Mouse (Mus musculus): Measurements from ENCODE around the gene Tmem189.

Gene Tmem189

DNA sequence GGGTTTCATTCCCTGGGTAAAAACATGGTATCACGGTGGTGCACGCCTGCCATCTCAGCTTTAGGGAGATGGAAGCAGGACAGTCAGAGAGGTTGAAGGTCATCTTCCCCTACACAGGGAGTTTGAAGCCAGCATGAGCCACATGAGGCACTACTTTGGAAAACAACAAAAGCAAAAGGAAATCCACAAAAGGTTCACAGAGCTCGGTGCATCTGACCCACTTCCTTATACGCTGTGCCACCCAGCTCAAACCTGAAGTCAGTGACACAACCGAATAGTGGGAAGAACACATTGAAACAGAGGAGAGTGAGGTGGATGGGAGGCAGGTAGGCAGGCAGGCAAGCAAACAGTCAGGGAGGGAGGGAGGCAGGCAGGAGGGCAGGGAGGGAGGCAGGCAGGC lies 11.8 kb upstream of the Tmem189 start:
- in situ Hi-C loops (cut with MboI, MseI) = loop anchor here (5.0 kb wide), 1 partner anchor 71 kb away; no protein-coding TSS in a partner anchor

DNA sequence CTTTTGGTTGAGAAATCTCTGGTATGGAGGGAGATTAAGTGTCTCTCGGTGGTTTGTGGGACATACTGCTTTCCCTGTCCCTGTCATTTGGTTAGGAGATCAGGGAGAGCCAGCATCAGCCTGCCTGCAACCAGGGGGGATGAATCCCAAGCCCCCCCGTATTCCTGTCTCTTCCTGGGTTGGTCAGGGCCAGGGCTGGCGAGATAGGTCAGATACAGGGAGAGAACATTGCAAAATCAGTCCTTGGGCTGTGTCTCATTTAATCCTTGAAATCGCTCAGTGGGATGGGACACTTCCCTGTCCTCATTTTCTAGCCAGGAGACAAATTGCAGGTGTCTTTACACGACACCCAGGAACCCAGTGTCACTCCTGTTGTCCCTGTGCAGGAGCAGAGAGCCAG lies 10.4 kb upstream of the Tmem189 start:
- in situ Hi-C loops (cut with MboI, MseI) = loop anchor here (5.0 kb wide), 1 partner anchor 72 kb away; no protein-coding TSS in a partner anchor

DNA sequence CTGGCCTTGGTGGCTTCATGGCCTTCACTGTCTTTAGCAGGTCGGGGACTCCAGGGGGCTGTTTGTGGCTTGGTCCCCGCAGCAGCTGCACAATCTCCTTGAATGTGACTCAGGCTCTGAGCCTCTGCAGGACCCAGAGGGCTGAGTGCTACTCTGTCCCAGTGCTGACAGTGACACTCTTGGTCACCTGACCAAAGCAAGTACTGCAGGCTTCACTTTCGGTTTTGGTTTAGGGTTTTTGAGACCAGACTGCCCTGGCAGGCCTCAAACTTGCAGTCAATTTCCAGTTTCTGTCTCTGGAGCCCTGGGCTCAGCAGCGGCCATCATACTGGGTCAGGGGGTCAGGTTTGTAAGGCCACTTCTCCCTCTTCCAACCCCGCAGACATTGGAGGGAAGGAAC lies 8.3 kb upstream of the Tmem189 start:
- in situ Hi-C loops (cut with MboI, MseI) = no loop called here

DNA sequence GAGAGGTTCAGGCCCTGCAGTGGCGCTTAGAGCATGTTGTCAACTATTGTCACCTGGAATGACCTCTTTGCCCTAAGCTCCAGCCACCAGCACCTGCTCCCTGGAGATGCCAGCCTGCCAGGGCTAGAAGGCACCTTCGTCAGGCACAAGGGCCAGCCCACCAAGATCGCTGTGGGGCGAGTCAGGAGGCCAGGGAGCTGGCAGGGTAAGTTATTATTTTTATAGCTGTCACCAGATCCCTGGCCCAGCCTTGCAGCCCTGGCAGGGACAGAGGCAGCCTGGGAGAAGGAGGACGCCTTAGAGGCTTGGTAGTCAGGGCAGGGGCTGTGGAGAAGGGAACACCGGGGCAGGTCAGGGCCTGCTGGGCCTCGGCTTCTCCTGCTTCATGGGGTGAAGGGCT lies 6.5 kb upstream of the Tmem189 start:
- in situ Hi-C loops (cut with MboI, MseI) = no loop called here

DNA sequence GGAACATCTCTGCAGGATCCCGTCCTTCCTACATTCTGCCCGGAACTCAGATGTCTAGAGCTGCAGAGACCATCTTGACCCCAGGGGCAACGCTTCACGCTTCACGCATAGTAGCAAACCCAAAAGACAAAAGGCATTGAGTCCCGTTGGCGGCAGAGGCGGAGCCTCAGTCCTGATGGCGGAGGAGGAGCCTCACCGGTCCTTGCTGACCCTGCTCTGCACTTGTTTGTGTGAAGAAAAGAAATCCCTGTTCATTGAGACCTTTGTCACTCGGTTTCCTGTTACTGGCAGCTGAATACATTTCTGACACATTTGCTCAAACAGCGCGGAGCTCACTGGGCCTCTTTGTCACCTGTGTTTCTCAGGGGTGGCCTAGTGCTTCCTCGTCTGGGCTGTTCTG lies 5.9 kb upstream of the Tmem189 start:
- in situ Hi-C loops (cut with MboI, MseI) = no loop called here

DNA sequence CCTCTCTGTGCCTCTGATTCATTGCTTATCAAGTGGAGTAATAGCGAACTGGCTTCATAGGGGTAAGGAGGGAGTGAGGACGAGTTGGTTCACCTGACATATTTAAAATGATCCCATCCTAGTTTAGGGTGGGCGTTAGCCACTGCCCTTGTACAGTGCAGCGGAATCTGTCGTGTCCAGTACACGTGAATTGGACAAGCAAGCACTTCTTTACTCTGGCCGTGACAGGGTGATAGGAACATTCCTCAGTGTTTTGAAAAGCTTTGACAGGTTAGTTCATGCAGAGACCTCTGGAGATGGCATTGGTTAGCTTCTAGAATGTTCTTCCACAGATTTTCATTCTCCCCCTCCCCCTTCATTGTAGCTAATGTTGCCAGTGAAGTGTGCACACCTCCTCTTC lies 5.3 kb upstream of the Tmem189 start:
- in situ Hi-C loops (cut with MboI, MseI) = no loop called here

DNA sequence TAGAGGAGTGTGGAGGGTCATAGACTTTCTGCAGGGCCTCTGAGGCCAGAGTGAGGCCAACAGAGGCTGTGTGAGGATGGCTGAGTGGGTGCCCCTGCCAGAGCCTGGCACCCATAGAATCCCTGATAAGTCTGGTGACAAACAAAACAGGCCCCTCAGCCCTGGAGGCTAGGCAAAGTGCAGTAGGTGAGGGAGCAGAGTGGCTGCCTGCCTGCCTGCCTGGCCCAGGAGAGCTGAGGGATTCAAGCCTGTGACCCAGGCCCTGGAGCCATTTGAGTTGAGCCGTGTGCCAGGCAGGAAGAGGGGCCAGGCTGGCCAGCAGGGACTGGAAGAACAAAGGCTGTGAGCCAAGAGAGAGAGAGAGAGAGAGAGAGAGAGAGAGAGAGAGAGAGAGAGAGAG lies 4.6 kb upstream of the Tmem189 start:
- in situ Hi-C loops (cut with MboI, MseI) = no loop called here

DNA sequence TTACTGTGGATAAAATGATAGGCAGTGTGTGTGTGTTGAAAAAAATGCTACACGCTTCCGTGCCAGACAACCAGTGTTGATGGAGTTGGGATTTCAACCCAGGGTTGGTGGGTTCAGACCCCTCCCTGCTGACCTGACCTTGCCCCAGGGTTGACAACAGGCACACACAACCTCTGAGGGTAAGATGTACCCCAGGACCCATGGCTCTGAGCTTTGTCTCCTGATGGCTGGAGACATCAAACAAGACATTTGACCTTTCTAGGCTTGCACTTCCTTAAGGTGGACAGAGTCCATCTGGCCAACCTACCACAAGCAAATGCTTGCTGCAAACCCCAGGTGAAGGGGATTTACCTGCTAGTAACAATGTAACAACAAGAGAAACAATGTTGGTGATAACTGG lies 3.9 kb upstream of the Tmem189 start:
- in situ Hi-C loops (cut with MboI, MseI) = no loop called here

DNA sequence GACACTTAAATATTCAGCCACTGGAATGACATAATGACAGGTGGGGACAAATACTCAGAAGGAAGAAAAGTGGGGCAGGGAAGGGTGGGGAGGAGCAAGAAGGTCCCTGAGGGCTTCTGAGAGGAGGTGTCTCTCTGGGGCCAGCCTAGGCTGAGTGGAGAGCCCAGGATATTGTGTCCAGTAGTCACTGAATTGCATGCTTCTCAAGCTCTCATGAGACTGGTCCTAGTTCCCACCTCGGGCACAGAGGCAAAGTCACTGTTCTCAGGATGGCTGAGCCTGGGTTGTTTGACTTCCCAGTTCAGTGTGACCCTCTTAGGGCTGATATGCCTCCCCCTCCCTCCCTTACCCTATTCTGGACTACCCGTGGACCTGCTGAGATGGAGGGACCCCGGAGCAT lies 3.2 kb upstream of the Tmem189 start:
- in situ Hi-C loops (cut with MboI, MseI) = no loop called here

DNA sequence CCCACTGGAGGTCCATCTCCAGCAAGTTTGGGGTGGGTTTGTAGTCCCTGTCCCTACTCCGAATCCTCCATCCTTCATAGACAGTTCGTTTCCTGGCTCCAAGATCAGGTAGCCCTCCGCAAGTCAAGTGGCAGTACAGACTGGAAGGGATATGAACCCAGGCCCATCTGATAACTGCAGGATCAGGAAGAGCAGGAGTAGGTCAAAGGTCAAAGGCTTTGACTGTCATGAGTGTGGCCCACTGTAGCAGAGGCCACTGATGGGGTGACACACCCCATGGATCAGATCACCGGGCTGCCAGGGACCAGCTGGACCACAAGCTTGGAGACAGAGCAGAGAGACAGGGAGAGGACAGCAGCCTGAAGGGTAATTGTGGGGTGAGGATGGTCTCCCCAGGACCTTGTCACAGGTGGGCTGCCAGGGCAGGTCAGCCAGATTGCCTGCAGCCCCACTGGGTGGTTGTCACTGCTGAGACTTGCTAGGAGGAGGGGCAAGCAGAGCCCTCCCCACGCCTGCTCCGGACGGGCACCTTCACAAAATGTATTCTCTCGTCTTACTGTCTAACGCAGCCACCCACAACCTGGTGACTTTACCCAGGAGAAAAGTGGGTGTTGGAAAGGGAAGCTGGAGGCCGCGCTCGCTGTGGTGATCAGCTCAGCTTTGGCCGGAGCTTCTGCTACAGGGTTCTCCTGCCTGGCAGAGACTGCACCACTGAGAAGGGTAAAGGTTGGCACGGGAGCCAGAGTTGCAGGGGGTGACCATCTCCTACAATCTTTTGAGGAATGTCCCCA lies 2.4 kb upstream of the Tmem189 start:
- in situ Hi-C loops (cut with MboI, MseI) = no loop called here

DNA sequence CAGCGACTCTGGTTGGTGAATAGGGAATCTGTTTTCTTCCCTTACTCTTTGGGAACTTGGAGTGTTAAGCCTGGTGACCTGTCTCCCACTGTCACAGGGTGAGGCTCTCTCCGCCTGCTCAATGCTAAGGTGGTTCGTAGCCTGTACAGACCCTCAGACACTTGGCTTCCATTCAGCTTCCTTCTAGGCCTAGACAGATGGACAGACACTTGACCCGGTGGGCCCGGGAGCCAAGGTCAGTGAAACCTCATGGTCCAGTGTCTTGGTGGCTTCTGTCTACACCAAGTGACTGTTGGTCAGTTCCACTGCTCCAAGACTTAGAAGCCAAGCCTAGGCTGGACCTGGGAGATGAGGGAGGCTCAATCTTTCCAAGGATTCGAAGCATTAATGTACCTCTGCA lies 1.8 kb upstream of the Tmem189 start:
- in situ Hi-C loops (cut with MboI, MseI) = no loop called here

DNA sequence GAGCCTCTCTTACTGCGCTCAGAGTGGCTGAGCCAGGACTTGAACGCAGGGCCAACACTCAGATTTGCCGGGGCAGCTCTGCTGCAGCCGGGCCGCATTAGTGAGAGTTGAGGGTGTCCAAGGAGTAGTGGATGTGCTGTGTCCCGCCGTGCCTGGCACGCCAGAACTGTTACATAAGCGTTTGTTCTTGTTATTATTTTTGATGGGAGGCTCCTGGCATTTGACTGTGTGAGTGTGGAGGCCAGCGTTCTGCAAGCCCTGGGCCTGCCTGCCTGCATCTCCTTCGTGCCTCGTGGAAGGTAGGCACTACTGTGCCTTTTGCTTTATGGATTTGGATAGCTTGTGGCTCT lies 1.3 kb upstream of the Tmem189 start:
- in situ Hi-C loops (cut with MboI, MseI) = no loop called here

DNA sequence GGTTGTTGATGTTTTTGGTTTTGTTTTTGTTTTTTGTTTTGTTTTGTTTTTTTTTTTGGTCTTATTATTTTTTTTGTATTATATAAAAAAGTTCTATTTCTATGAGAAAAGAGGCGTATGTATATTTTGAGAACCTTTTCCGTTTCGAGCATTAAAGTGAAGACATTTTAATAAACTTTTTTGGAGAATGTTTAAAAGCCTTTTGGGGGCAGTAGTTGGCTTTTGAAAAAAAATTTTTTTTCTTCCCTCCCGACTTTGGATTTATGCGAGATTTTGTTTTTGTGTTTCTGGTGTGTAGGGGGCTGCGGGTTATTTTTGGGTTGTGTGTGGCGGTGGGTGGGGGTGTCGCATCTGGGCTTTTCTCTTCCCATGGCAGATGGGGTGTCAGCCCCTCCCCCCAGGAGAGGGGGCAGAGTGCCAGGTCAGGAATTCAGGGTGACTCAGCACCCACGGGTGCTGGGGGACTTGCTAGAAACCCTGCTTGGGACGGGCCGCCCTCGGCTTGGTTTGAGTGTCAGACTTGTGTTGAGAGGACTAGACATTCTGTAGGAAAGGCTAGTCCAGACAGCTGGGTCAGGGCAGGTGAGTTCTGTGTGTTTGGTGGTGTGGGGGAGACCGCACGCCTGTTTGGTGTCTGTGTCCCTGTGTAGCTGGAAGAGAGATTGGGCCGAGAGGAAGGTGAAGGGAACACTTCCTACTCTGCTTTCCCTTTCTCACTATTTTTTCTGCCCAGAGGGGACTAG lies 768 bp upstream of the Tmem189 start:
- in situ Hi-C loops (cut with MboI, MseI) = no loop called here

DNA sequence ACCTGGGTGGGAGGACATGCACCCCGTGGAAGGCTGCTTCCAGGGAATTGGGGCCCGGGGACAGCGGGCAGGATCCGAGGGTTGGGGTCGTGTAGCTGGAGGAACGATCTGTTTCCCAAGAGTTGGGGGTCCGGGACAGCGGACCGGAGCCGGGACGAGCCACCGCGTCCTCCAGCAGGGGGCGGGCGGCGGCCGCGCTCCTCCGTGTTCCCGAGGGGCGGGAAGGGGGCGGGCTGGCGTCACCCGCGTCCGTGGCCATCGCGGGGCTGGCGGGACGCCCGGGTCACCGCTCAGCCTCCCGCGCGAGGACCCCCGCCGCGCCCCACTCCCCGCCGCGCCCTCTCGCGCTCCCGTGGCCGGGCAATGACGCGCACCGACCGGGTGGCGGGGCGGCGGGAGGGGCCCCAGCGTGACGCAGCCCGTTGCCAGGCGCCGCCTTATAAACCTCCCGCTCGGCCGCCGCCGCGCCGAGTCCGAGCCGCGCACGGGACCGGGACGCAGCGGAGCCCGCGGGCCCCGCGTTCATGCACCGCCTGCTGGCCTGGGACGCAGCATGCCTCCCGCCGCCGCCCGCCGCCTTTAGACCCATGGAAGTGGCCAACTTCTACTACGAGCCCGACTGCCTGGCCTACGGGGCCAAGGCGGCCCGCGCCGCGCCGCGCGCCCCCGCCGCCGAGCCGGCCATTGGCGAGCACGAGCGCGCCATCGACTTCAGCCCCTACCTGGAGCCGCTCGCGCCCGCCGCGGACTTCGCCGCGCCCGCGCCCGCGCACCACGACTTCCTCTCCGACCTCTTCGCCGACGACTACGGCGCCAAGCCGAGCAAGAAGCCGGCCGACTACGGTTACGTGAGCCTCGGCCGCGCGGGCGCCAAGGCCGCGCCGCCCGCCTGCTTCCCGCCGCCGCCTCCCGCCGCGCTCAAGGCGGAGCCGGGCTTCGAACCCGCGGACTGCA lies 847 bp downstream of the Tmem189 start, which contains the start of gene Cebpb:
Gene Cebpb (plus strand): TSS at position 418 of the 954 bp plus-strand sequence.
- in situ Hi-C loops (cut with MboI, MseI) = loop anchor here (5.0 kb wide), 1 partner anchor 209 kb away; no protein-coding TSS in a partner anchor

DNA sequence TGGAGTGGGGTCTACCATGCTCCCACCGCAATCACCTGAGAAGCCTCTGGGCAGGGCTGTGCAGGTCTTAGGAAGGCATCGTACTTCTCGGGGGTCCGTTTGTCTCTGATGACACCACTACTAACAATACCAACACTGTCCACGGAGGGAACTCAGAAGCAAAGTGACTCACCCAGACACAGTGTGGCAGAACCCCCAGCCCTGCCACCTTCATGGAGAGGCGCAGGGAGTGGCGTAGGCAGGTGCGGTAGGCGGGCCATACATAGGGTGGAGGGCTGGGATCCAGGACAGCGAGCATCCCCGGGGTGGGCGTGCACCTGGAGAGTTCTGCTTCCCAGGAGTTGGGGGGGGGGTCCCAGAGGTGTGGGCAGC lies 1.5 kb downstream of the Tmem189 start:
- in situ Hi-C loops (cut with MboI, MseI) = loop anchor here (5.0 kb wide), 1 partner anchor 209 kb away; no protein-coding TSS in a partner anchor

DNA sequence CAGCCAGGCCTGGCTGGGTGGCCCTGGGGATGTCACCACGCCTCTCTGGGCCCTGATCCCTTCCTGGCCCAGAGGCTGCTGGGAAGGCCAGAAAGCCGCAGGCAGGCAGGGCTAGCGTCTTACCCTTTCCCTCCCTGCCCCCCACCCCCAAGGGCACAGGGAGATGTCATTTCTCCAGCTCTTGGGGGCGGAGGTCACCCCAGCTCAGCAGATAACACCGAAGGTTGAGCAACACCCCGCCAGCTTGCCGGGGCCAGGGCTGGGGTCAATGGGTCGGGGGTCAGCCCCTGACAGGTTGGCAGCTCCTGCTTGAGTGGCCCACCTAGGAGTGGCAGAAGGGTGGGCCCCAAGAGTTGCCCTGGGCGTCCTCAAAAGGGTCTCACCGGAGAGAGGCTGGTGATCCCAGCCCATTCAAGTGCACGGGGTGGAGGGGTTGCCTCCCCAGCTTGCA lies 1.9 kb downstream of the Tmem189 start:
- in situ Hi-C loops (cut with MboI, MseI) = loop anchor here (5.0 kb wide), 1 partner anchor 210 kb away; no protein-coding TSS in a partner anchor

DNA sequence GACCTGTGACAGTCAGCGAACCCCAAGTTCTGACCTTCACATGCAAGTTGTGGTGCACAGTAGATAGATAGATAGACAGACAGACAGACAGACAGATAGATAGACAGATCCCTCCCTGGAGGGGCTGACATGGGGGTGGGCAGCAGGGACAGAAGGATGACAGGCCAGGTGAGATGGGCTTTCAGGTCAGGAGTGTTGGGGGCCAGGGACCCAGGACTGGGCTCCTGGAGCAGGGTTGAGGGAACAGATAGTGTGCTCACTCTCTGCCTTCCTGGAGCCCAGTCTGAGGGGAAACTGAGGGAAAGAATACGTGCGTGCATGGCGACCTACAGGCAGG lies 2.4 kb downstream of the Tmem189 start:
- in situ Hi-C loops (cut with MboI, MseI) = loop anchor here (5.0 kb wide), 1 partner anchor 210 kb away; no protein-coding TSS in a partner anchor

DNA sequence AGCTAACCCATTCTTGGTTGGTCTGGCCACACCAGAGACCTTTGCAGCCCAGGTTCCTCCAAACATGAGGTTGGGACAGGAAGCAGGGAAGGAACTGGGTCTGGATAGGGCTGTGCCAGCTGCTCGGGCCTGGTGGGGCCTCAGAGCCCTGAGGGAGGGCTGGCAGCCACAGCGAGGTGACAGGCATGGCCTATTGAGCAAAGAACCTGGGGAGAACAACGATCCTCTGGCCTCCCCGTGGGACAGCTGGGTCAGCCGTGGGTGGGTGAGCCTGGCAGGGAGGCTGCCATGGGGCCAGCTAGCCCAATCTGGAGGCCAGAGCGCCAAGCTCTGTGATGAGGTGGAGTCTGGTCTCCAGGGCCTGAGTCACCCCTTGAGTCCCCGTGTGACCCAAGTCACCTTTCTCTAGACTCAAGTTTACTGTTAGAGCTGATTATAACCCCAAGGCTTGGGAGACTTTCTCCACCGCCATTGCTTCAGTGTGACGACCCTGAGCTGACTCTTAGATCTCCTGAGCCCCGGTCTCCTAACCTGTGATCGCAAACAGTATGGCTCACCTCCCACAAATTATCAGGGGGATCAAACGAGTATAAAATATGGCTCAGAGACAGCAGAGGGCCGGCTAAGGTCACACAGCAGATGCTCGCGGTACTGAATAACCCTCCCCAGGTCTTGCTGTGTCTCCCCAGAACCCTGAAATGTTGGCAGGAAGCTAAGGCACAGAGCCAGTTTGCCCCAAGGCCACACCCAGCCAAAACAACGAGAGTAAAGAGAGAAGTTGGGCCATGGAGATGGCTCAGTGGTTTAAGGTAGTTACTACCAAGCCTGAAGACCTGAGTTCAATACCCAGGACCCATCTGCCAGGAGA lies 3.0 kb downstream of the Tmem189 start:
- in situ Hi-C loops (cut with MboI, MseI) = loop anchor here (5.0 kb wide), 1 partner anchor 211 kb away; no protein-coding TSS in a partner anchor

DNA sequence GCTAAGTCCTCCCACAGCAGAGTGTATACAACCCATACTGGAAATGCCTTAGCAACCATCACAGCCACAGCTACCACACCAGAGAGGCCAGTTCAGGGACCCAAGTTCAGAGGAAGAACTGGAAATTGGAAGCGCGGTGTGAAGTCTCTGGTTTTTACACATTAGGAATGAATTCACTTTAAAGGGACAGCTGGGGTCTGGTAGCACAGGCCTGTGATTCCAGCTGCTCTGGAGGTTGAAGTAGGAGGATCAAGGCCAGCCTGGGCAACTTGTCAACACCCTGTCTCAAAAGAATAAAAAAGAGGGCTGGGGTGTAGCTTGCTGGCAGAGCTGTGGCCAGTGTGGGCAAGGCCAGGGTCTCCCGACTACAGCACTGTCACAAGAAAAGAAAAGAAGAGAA lies 3.8 kb downstream of the Tmem189 start:
- in situ Hi-C loops (cut with MboI, MseI) = loop anchor here (5.0 kb wide), 1 partner anchor 211 kb away; no protein-coding TSS in a partner anchor

DNA sequence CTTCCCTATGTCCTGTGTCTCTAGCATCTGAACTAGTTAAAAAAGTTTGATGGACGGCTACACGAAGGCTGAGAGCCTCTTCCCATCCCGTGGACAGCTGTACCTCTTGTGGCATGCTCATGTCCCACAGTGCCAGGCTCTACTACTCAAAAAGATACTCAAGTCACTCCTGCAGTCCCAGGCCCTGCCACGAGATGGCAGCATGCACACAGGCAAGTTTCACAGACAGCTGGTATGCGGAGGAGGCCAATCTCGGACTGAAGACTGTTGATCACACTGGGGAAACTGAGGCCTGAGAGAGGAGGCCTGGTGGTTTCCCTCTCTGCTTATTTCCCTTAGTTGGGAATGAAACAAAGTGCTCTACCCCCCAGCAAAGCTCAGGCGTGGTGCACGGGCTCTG lies 4.5 kb downstream of the Tmem189 start:
- in situ Hi-C loops (cut with MboI, MseI) = loop anchor here (5.0 kb wide), 1 partner anchor 212 kb away; no protein-coding TSS in a partner anchor

DNA sequence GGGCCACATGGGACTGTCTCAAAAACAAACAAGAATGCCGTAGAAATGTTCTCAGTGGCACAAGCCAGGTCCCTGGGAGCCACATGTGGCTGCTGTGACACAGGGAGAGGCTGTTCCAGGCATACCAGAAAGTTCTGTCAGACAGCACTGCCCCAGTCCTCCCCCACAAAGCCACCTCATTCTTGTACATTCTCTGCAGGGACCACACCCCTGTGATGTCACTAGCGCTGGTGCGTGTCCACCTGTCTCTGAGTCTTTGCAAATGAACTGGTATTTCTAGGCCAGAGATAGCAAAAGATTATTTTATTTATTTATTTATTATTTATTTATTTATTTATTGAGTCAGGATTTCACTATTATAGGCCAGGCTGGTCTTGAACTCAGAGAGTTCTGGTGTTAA lies 5.9 kb downstream of the Tmem189 start:
- in situ Hi-C loops (cut with MboI, MseI) = no loop called here

Measured in T-helper 2 cell (primary cell).